Mouse (Mus musculus): ENCODE measurements around the gene Hfe. TPM values are rescaled to one million over a fixed set of nuclear protein-coding genes. Genes with fewer than 3 reads are reported as not detected.
A peak's percentile ranks its signal among the peaks of the same experiment; 100 is the strongest.

The Hfe gene
- polyA plus RNA-seq, 1 experiment from 2014 or later, result 6.8 TPM

DNA sequence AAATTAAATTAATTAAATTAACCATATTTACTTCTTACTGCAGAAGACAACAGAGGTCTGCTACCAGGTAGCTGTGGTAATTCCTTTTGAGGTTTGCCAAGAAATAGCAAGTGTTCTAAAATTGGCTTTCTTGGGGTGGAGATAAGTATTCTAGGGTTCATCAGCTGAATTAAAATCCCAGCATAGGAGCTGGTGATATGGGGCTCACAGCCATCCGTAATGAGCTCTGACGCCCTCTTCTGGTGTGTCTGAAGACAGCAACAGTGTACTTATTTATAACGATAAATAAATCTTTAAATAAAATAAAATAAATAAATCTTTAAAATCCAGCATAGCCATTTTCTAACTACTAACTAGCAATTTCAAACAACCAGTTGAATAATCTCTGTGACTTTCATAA is 10.9 kb downstream of the Hfe start:
- H3K4me2 ChIP-seq (replicated peaks; ENCODE audit: low read depth, low read length), result no peak overlapping the region

DNA sequence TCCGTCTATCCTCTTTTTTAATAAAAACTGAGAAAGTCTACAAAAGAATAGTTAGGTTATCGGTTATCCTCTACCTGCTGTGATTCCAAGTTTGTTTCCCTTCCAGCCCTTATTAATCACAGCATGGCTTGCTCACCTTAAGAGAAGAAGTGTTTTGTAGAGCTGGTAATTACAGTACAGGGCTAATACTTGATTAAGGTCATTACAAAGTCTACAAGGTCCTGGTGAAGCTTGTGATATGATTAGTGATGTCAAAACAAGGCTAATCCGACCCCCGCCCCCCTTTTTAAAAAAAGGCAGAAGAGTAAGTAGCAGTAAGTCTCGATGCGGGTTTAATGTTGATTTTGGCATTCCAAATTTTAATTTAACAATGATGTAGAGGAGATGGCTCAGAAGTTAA is 11.7 kb downstream of the Hfe start:
- Histone ChIP-seq H3K9ac (replicated peaks; ENCODE audit: low read depth, low read length) (no peak overlapping the region), H3K4me2 (replicated peaks; ENCODE audit: low read depth, low read length) (peak overlapping the region; percentile 29; the same call in 1 of the 2 replicates), H3K9me3 (ENCODE audit: control insufficient read depth, low read depth, low read length) (no peaks in the 10 kb centered on the region), H3K4me3 (ENCODE audit: low read depth, low read length) (no peak overlapping the region), H3K27me3 (ENCODE audit: control insufficient read depth, insufficient read depth, low read length) (no peaks in the 10 kb centered on the region), H3K36me3 (ENCODE audit: control insufficient read depth, insufficient read depth, low read length) (no peaks in the 10 kb centered on the region), H3K4me1 (ENCODE audit: control insufficient read depth, insufficient read depth, low read length) (peaks cover 9% of the 10 kb centered on the region; the same call in 1 of the 2 replicates), H3K27ac (ENCODE audit: low read length) (peak overlapping the region; percentile 76)
- no peak for ATAC-seq (ENCODE audit: insufficient number of reproducible peaks, insufficient read depth, low FRiP score, low read depth)
- WGBS, result 59% methylated on average over 6 of the region's 6 CpGs

More for the DNA sequence above, 10.9 kb downstream of the Hfe start:
- Histone ChIP-seq H3K4me3 (ENCODE audit: low read depth, low read length) (no peak overlapping the region), H3K27me3 (ENCODE audit: control insufficient read depth, insufficient read depth, low read length) (no peaks in the 10 kb centered on the region), H3K9me3 (ENCODE audit: control insufficient read depth, low read depth, low read length) (no peaks in the 10 kb centered on the region), H3K4me1 (ENCODE audit: control insufficient read depth, insufficient read depth, low read length) (peaks cover 9% of the 10 kb centered on the region; the same call in 1 of the 2 replicates), H3K9ac (replicated peaks; ENCODE audit: low read depth, low read length) (no peak overlapping the region), H3K27ac (ENCODE audit: low read length) (no peak overlapping the region), H3K36me3 (ENCODE audit: control insufficient read depth, insufficient read depth, low read length) (no peaks in the 10 kb centered on the region)
- 65% methylated on average over 3 of the region's 3 CpGs for WGBS
- no peak for ATAC-seq (ENCODE audit: insufficient number of reproducible peaks, insufficient read depth, low FRiP score, low read depth)

DNA sequence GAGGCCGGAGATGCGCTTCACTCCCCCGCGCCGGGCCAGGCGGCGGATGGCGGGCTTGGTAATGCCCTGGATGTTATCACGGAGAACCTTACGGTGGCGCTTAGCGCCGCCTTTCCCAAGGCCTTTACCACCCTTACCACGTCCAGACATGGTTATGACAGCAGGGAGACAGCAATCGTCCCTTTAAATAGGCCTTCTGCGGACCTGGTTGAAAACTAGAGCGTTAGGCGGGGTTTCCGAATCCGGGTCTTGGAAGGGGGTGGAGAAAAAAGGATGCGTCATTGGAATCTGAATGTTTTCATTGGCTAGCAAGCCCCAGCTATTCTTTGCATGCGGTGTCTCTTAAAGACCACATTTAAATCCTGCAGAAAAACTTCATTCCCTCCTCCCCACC is 12.4 kb downstream of the Hfe start, which contains the start of gene Hist1h4c:
Hist1h4c (minus strand) TSS at position 155 of the 394 bp plus-strand sequence.
- H3K4me2 ChIP-seq (replicated peaks; ENCODE audit: low read depth, low read length), result peak within 1 kb of the TSS; percentile 56
- no peaks in the 10 kb centered on the region for H3K27me3 ChIP-seq (ENCODE audit: control insufficient read depth, insufficient read depth, low read length)
- H3K36me3 ChIP-seq (ENCODE audit: control insufficient read depth, insufficient read depth, low read length), result no peaks in the 10 kb centered on the region
- peak within 1 kb of the TSS; percentile 91 for H3K27ac ChIP-seq (ENCODE audit: low read length)
- peak within 1 kb of the TSS; percentile 26 for H3K9ac ChIP-seq (replicated peaks; ENCODE audit: low read depth, low read length)
- peak; percentile 96 for ATAC-seq (ENCODE audit: insufficient number of reproducible peaks, insufficient read depth, low FRiP score, low read depth)
- WGBS, result 0% methylated on average over 21 of the region's 22 CpGs
- no peaks in the 10 kb centered on the region for H3K9me3 ChIP-seq (ENCODE audit: control insufficient read depth, low read depth, low read length)
- peaks cover 9% of the 10 kb centered on the region; the same call in 1 of the 2 replicates for H3K4me1 ChIP-seq (ENCODE audit: control insufficient read depth, insufficient read depth, low read length)
- peak within 1 kb of the TSS; percentile 40 for H3K4me3 ChIP-seq (ENCODE audit: low read depth, low read length)

DNA sequence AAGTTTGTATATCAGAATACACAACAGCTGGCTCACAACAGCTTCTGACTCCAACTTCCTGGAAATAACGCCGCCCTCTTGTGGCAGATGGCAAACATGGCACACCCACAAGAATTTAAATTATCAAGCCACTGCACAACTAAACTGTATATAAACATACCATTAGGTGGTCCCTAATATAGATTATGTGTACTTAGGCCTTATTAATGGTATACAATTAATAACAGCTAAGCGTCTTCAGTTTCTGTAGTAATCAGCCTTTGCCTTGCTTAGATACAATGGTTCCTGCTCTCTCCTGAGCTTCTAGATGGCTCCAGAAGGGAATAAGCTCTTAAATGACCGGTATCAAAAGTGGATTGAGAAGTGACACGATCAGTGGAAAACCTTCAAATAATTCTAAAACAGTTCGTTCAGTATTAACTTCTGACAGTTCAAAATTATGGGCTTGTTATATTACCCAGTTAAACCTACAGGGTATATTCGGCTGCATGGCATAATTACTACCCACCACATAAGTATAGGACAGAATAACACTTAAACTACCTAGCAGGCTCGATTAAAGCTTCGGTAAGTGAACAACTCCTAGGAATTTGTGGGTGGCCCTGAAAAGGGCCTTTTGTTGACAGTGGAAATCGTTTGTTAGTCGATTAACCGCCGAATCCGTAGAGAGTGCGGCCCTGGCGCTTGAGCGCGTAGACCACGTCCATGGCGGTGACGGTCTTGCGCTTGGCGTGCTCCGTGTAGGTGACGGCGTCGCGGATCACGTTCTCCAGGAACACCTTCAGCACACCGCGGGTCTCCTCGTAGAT is 13.0 kb downstream of the Hfe start:
- peak overlapping the region; percentile 91 for H3K27ac ChIP-seq (ENCODE audit: low read length)
- under 1% methylated on average over 21 of the region's 32 CpGs for WGBS
- H3K4me2 ChIP-seq (replicated peaks; ENCODE audit: low read depth, low read length), result peak overlapping the region; percentile 56
- peak overlapping the region; percentile 40 for H3K4me3 ChIP-seq (ENCODE audit: low read depth, low read length)
- peak overlapping the region; percentile 26 for H3K9ac ChIP-seq (replicated peaks; ENCODE audit: low read depth, low read length)
- peaks cover 9% of the 10 kb centered on the region; the same call in 1 of the 2 replicates for H3K4me1 ChIP-seq (ENCODE audit: control insufficient read depth, insufficient read depth, low read length)
- ATAC-seq (ENCODE audit: insufficient number of reproducible peaks, insufficient read depth, low FRiP score, low read depth), result no peak; the same call in none of the 2 replicates
- no peaks in the 10 kb centered on the region for H3K36me3 ChIP-seq (ENCODE audit: control insufficient read depth, insufficient read depth, low read length)
- H3K27me3 ChIP-seq (ENCODE audit: control insufficient read depth, insufficient read depth, low read length), result no peaks in the 10 kb centered on the region
- no peaks in the 10 kb centered on the region for H3K9me3 ChIP-seq (ENCODE audit: control insufficient read depth, low read depth, low read length)

DNA sequence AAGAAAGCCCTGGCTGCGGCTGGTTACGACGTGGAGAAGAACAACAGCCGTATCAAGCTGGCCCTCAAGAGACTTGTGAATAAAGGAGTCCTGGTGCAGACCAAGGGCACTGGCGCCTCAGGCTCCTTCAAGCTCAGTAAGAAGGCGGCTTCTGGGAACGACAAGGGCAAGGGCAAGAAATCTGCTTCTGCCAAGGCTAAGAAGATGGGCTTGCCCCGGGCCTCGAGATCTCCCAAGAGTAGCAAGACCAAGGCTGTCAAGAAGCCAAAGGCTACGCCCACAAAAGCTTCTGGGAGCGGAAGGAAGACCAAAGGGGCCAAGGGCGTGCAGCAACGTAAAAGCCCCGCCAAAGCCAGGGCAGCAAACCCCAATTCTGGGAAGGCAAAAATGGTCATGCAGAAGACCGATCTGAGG is 14.6 kb downstream of the Hfe start:
- H3K4me1 ChIP-seq (ENCODE audit: control insufficient read depth, insufficient read depth, low read length), result peaks cover 8% of the 10 kb centered on the region; the same call in 1 of the 2 replicates
- 0 out of 2 replicates have a peak overlapping the region, but pooled peaks have one; percentile 10 for H3K27ac ChIP-seq (ENCODE audit: low read length)
- H3K36me3 ChIP-seq (ENCODE audit: control insufficient read depth, insufficient read depth, low read length), result no peaks in the 10 kb centered on the region
- no peaks in the 10 kb centered on the region for H3K27me3 ChIP-seq (ENCODE audit: control insufficient read depth, insufficient read depth, low read length)
- H3K9me3 ChIP-seq (ENCODE audit: control insufficient read depth, low read depth, low read length), result no peaks in the 10 kb centered on the region
- 69% methylated on average over 15 of the region's 15 CpGs for WGBS
- no peak overlapping the region for H3K4me3 ChIP-seq (ENCODE audit: low read depth, low read length)
- H3K4me2 ChIP-seq (replicated peaks; ENCODE audit: low read depth, low read length), result no peak overlapping the region
- no peak for ATAC-seq (ENCODE audit: insufficient number of reproducible peaks, insufficient read depth, low FRiP score, low read depth)
- no peak overlapping the region for H3K9ac ChIP-seq (replicated peaks; ENCODE audit: low read depth, low read length)

DNA sequence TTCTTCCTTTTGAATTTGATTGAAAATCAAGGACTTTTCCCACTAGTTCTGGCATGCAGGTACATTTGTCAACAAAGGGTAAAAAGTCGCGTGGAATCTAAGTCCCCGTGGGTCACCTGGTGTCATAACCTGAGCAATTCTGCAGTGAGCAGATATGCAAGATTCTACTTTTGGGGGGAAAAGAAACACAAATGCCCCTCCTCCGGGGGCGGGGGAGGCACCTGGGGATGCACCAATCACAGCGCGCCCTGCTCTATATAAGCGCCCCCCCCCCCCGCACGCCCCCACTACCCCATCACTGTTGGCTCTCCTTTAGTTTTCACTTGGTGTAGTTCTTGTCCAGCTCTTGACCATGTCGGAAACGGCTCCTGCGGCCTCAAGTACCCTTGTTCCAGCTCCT is 15.1 kb downstream of the Hfe start, which contains the start of gene Hist1h1t:
Hist1h1t (plus strand) TSS at position 301 of the 400 bp plus-strand sequence.
- Histone ChIP-seq H3K27ac (ENCODE audit: low read length) (0 out of 2 replicates have a peak within 1 kb of the TSS, but pooled peaks have one; percentile 10), H3K36me3 (ENCODE audit: control insufficient read depth, insufficient read depth, low read length) (no peaks in the 10 kb centered on the region), H3K9ac (replicated peaks; ENCODE audit: low read depth, low read length) (no peak within 1 kb of the TSS), H3K4me1 (ENCODE audit: control insufficient read depth, insufficient read depth, low read length) (0 out of 2 replicates have a peak, but pooled peaks cover 5% of the 10 kb centered on the region), H3K9me3 (ENCODE audit: control insufficient read depth, low read depth, low read length) (no peaks in the 10 kb centered on the region), H3K4me2 (replicated peaks; ENCODE audit: low read depth, low read length) (no peak within 1 kb of the TSS), H3K4me3 (ENCODE audit: low read depth, low read length) (no peak within 1 kb of the TSS), H3K27me3 (ENCODE audit: control insufficient read depth, insufficient read depth, low read length) (no peaks in the 10 kb centered on the region)
- ATAC-seq (ENCODE audit: insufficient number of reproducible peaks, insufficient read depth, low FRiP score, low read depth), result no peak
- WGBS, result 54% methylated on average over 12 of the region's 13 CpGs

DNA sequence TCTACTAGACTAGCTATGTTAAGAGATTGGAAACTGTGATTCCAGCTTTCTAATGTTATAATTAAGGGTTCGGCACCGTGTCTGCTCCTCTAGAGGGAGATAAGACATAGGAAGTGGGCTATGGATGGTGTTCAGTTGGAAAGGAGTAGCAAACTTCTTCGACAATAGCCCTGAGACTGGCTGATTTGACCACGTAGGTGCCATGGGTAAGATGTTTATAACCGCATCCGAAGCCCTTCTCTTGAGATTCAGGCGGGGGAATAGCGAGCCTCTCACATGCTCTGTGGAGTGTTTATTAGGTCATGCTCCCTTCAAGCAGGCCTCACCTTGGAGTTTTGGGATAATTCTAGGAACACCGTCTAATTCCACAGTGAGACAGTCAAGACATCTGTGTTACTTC is 15.7 kb downstream of the Hfe start:
- ATAC-seq (ENCODE audit: insufficient number of reproducible peaks, insufficient read depth, low FRiP score, low read depth), result no peak
- no peak overlapping the region for H3K9ac ChIP-seq (replicated peaks; ENCODE audit: low read depth, low read length)
- 93% methylated on average over 9 of the region's 9 CpGs for WGBS
- no peak overlapping the region for H3K4me3 ChIP-seq (ENCODE audit: low read depth, low read length)
- H3K27ac ChIP-seq (ENCODE audit: low read length), result no peak overlapping the region
- no peaks in the 10 kb centered on the region for H3K9me3 ChIP-seq (ENCODE audit: control insufficient read depth, low read depth, low read length)
- H3K4me2 ChIP-seq (replicated peaks; ENCODE audit: low read depth, low read length), result no peak overlapping the region
- no peaks in the 10 kb centered on the region for H3K36me3 ChIP-seq (ENCODE audit: control insufficient read depth, insufficient read depth, low read length)
- H3K27me3 ChIP-seq (ENCODE audit: control insufficient read depth, insufficient read depth, low read length), result no peaks in the 10 kb centered on the region
- 0 out of 2 replicates have a peak, but pooled peaks cover 5% of the 10 kb centered on the region for H3K4me1 ChIP-seq (ENCODE audit: control insufficient read depth, insufficient read depth, low read length)

DNA sequence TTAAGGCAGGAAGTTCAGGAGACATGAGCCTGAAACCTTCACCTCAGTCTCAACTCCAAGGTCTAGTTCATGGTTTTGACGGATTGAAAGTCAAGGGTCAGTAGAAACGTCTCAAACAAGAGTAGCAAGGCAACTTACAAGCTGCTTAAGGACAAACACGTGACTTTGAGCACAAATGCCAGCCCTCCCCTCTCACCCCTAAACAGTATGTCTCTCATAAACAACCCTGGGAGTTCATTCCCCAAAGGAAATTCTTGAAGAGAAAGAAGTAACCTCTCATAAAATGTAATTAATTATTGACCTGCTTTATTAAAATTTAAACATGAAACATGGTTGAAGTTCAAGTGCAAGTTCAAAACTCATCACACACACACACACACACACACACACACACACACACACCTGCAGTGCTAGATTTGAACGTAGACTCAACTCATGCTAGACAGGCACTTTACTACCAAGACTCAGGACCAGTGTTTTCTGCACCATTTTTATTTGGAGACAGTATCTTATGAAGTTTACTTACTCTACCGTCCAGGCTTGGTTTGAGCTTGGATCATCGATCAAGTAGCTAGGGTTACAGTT is 16.7 kb downstream of the Hfe start:
- H3K4me3 ChIP-seq (ENCODE audit: low read depth, low read length), result no peak overlapping the region
- H3K4me1 ChIP-seq (ENCODE audit: control insufficient read depth, insufficient read depth, low read length), result 0 out of 2 replicates have a peak, but pooled peaks cover 3% of the 10 kb centered on the region
- no peak overlapping the region for H3K9ac ChIP-seq (replicated peaks; ENCODE audit: low read depth, low read length)
- H3K36me3 ChIP-seq (ENCODE audit: control insufficient read depth, insufficient read depth, low read length), result no peaks in the 10 kb centered on the region
- no peak overlapping the region for H3K27ac ChIP-seq (ENCODE audit: low read length)
- 65% methylated on average over 6 of the region's 6 CpGs for WGBS
- H3K27me3 ChIP-seq (ENCODE audit: control insufficient read depth, insufficient read depth, low read length), result no peaks in the 10 kb centered on the region
- H3K9me3 ChIP-seq (ENCODE audit: control insufficient read depth, low read depth, low read length), result no peaks in the 10 kb centered on the region
- ATAC-seq (ENCODE audit: insufficient number of reproducible peaks, insufficient read depth, low FRiP score, low read depth), result no peak
- H3K4me2 ChIP-seq (replicated peaks; ENCODE audit: low read depth, low read length), result no peak overlapping the region
